Mouse (Mus musculus): ENCODE data around the gene Zfp830. TPM values are rescaled to one million over a fixed set of nuclear protein-coding genes. Genes with fewer than 3 reads are reported as not detected.

Gene Zfp830
- total RNA-seq (2015; ENCODE audit: low replicate concordance) (4.0 and 7.5 TPM in 2 replicates), total RNA-seq (2017; ENCODE audit: low replicate concordance) (16.6 and 17.6 TPM in 2 replicates)

GRCm38 (mm10) chr11:82763742-82764437 is at the start of gene Zfp830, which contains the start of gene Cct6b:
TSS of gene Zfp830 (plus strand) at chr11:82764345.
TSS of gene Cct6b (minus strand) at chr11:82764321.
- peak; percentile 99 for ATAC-seq (replicated peaks; ENCODE audit: low FRiP score, poor library complexity, severe bottlenecking)

GRCm38 (mm10) chr11:82719294-82719693 is 44.9 kb upstream of the Zfp830 start:
- no peak for ATAC-seq (replicated peaks; ENCODE audit: low FRiP score, poor library complexity, severe bottlenecking)

GRCm38 (mm10) chr11:82726862-82727261 is 37.3 kb upstream of the Zfp830 start:
- ATAC-seq (replicated peaks; ENCODE audit: low FRiP score, poor library complexity, severe bottlenecking), result no peak

GRCm38 (mm10) chr11:82734227-82734626 is 29.9 kb upstream of the Zfp830 start:
- ATAC-seq (replicated peaks; ENCODE audit: low FRiP score, poor library complexity, severe bottlenecking), result no peak

GRCm38 (mm10) chr11:82739006-82739405 is 25.1 kb upstream of the Zfp830 start:
- ATAC-seq (replicated peaks; ENCODE audit: low FRiP score, poor library complexity, severe bottlenecking), result no peak

GRCm38 (mm10) chr11:82746138-82746537 is 18.0 kb upstream of the Zfp830 start:
- ATAC-seq (replicated peaks; ENCODE audit: low FRiP score, poor library complexity, severe bottlenecking), result peak; percentile 73

- ATAC-seq (replicated peaks; ENCODE audit: low FRiP score, poor library complexity, severe bottlenecking), result peak; percentile 86
Observed at GRCm38 (mm10) chr11:82746857-82747366, 17.2 kb upstream of the Zfp830 start.

GRCm38 (mm10) chr11:82752349-82753115 is 11.6 kb upstream of the Zfp830 start:
- ATAC-seq (replicated peaks; ENCODE audit: low FRiP score, poor library complexity, severe bottlenecking), result no peak

GRCm38 (mm10) chr11:82755919-82756318 is 8.2 kb upstream of the Zfp830 start:
- ATAC-seq (replicated peaks; ENCODE audit: low FRiP score, poor library complexity, severe bottlenecking), result no peak

GRCm38 (mm10) chr11:82762286-82762829 is 1.8 kb upstream of the Zfp830 start:
- no peak for ATAC-seq (replicated peaks; ENCODE audit: low FRiP score, poor library complexity, severe bottlenecking)

GRCm38 (mm10) chr11:82763261-82763660 is 884 bp upstream of the Zfp830 start:
- no peak for ATAC-seq (replicated peaks; ENCODE audit: low FRiP score, poor library complexity, severe bottlenecking)

- ATAC-seq (replicated peaks; ENCODE audit: low FRiP score, poor library complexity, severe bottlenecking), result peak; percentile 68
Observed at GRCm38 (mm10) chr11:82764438-82764924, 336 bp downstream of the Zfp830 start.

- ATAC-seq (replicated peaks; ENCODE audit: low FRiP score, poor library complexity, severe bottlenecking), result no peak
Observed at GRCm38 (mm10) chr11:82780134-82780533, 16.0 kb downstream of the Zfp830 start.

GRCm38 (mm10) chr11:82780983-82781903 is 17.1 kb downstream of the Zfp830 start, which contains the start of gene Lig3:
TSS of gene Lig3 (plus strand) at chr11:82781108.
- peak; percentile 90 for ATAC-seq (replicated peaks; ENCODE audit: low FRiP score, poor library complexity, severe bottlenecking)

- no peak for ATAC-seq (replicated peaks; ENCODE audit: low FRiP score, poor library complexity, severe bottlenecking)
Observed at GRCm38 (mm10) chr11:82782197-82782596, 18.1 kb downstream of the Zfp830 start.

- no peak for ATAC-seq (replicated peaks; ENCODE audit: low FRiP score, poor library complexity, severe bottlenecking)
Observed at GRCm38 (mm10) chr11:82783453-82783852, 19.3 kb downstream of the Zfp830 start.

GRCm38 (mm10) chr11:82806656-82807055 is 42.5 kb downstream of the Zfp830 start:
- no peak for ATAC-seq (replicated peaks; ENCODE audit: low FRiP score, poor library complexity, severe bottlenecking)

GRCm38 (mm10) chr11:82807370-82807769 is 43.2 kb downstream of the Zfp830 start:
- ATAC-seq (replicated peaks; ENCODE audit: low FRiP score, poor library complexity, severe bottlenecking), result no peak

- ATAC-seq (replicated peaks; ENCODE audit: low FRiP score, poor library complexity, severe bottlenecking), result no peak
Observed at GRCm38 (mm10) chr11:82808485-82808884, 44.3 kb downstream of the Zfp830 start.

Data from erythroblast, adult 5-6 weeks (primary cell).